Comparison of ENCODE assay signal across 10 mouse cellular contexts in the genomic region with DNA sequence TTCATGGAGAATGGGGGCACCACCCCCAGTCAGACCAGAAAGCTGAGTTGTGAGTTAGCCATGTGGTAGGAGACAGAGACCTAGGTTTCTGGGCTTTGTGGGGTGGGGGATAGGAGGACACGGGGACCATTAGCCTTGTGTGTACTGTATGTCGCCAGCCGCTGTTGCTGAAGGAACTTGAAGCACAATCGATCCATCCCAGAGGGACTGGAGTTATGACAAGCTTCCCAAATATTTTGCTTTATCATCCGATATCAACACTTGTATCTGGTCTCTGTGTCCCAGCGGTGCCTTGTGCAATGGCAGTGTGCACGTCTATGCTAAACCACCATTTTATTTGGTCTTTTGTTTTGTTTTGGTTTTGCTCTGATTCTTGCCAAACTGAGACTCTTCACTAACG. TPM values are rescaled to one million over a fixed set of nuclear protein-coding genes. Genes with fewer than 3 reads are reported as not detected.
DNase-seq lines count a peak whose midpoint lies in the region; ATAC-seq and TF ChIP-seq lines count a peak whose summit lies in the region.
"Had no signal": no experiment of that assay in that cellular context is flagged by ENCODE, and none has a peak within 500 bp of the region (broad histone marks: within the 10 kb centered on the region; RNA-seq: fewer than 3 reads in every experiment).

No protein-coding gene starts in this region.

- no peak overlapping the region for H3K27ac ChIP-seq in heart, embryonic 16.5 days (ENCODE audit: low read length)
- no peak overlapping the region for H3K27ac ChIP-seq in testis, adult 2 months (ENCODE audit: control insufficient read depth, insufficient read depth, low read depth, low read length)
- no peak overlapping the region for H3K27ac ChIP-seq in limb, embryonic 14.5 days (replicated peaks; ENCODE audit: low read depth, low read length)
- peak overlapping the region; percentile 44; the same call in 1 of the 2 replicates for H3K27ac ChIP-seq in stomach, embryonic 16.5 days (ENCODE audit: low read length)

- H3K4me1 ChIP-seq in heart, embryonic 16.5 days (ENCODE audit: control insufficient read depth, insufficient read depth, low read length) = peaks cover 10% of the 10 kb centered on the region
- peaks cover 20% of the 10 kb centered on the region for H3K4me1 ChIP-seq in testis, adult 2 months (ENCODE audit: control insufficient read depth, insufficient read depth, low read length)
- H3K4me1 ChIP-seq in limb, embryonic 14.5 days (ENCODE audit: control insufficient read depth, insufficient read depth, low read length) = peaks cover 7% of the 10 kb centered on the region
- H3K4me1 ChIP-seq in stomach, embryonic 16.5 days (ENCODE audit: control insufficient read depth, insufficient read depth, low read length) = peaks cover 15% of the 10 kb centered on the region

- H3K4me2 ChIP-seq in heart, embryonic 16.5 days (ENCODE audit: low read depth, low read length) = peak overlapping the region; percentile 99; the same call in 1 of the 2 replicates
- H3K4me2 ChIP-seq in limb, embryonic 14.5 days (replicated peaks; ENCODE audit: low read depth, low read length, severe bottlenecking) = peak overlapping the region; percentile 86; the same call in 1 of the 2 replicates
- peak overlapping the region; percentile 77 for H3K4me2 ChIP-seq in stomach, embryonic 16.5 days (ENCODE audit: low read depth, low read length)

- TF ChIP-seq POLR2A in testis, adult 2 months (IDR thresholded peaks at IDR 0.05; ENCODE audit: control insufficient read depth, low read depth, low read length) = no peak
- TF ChIP-seq POLR2A in limb, embryonic 14.5 days (IDR thresholded peaks at IDR 0.05; ENCODE audit: borderline replicate concordance, extremely low read depth, insufficient read depth, insufficient read length) = no peak

- no peaks in the 10 kb centered on the region for H3K36me3 ChIP-seq in heart, embryonic 16.5 days (ENCODE audit: control insufficient read depth, insufficient read depth)
- H3K36me3 ChIP-seq in testis, adult 2 months (ENCODE audit: control insufficient read depth, insufficient read depth, low read length) = no peaks in the 10 kb centered on the region
- H3K36me3 ChIP-seq in limb, embryonic 14.5 days (ENCODE audit: control insufficient read depth, insufficient read depth, low read length) = no peaks in the 10 kb centered on the region
- H3K36me3 ChIP-seq in stomach, embryonic 16.5 days (ENCODE audit: control insufficient read depth, insufficient read depth, low read length) = no peaks in the 10 kb centered on the region

- no peak for TF ChIP-seq CTCF in testis, adult 2 months (IDR thresholded peaks at IDR 0.05; ENCODE audit: control insufficient read depth, insufficient read depth, insufficient replicate concordance, low read depth, low read length)

- H3K4me3 ChIP-seq in heart, embryonic 16.5 days (ENCODE audit: low read length) = peak overlapping the region; percentile 75
- peak overlapping the region; percentile 76 for H3K4me3 ChIP-seq in testis, adult 2 months (ENCODE audit: control insufficient read depth, low read depth, low read length)
- peak overlapping the region; percentile 58 for H3K4me3 ChIP-seq in limb, embryonic 14.5 days (replicated peaks; ENCODE audit: low read length)
- peak overlapping the region; percentile 66 for H3K4me3 ChIP-seq in stomach, embryonic 16.5 days (replicated peaks; ENCODE audit: low read length)

- H3K9me3 ChIP-seq in heart, embryonic 16.5 days (replicated peaks; ENCODE audit: control insufficient read depth, low read length) = no peaks in the 10 kb centered on the region
- H3K9me3 ChIP-seq in limb, embryonic 14.5 days (ENCODE audit: control insufficient read depth, low read length) = no peaks in the 10 kb centered on the region
- no peaks in the 10 kb centered on the region for H3K9me3 ChIP-seq in stomach, embryonic 16.5 days (replicated peaks; ENCODE audit: control insufficient read depth, low read length)

- no peak for DNase-seq in heart, adult 9 months (ENCODE audit: low spot score in 2 of 2)
- no peak for DNase-seq in testis, postnatal 14 days (ENCODE audit: low spot score)
- DNase-seq in limb, embryonic 14.5 days (ENCODE audit: low spot score) = no peak
- DNase-seq in cerebellum, adult 9-10 months = no peak
- no peak for DNase-seq in natural killer cell, adult 2 months (ENCODE audit: low spot score in 2 of 2)
- DNase-seq: left cerebral cortex, postnatal 4 days; right cerebral cortex, postnatal 4 days had no signal

- no peak overlapping the region; the same call in 1 of the 2 replicates for H3K9ac ChIP-seq in heart, embryonic 16.5 days (ENCODE audit: low read length)
- no peak overlapping the region for H3K9ac ChIP-seq in limb, embryonic 14.5 days (ENCODE audit: low read depth, low read length, severe bottlenecking)
- peak overlapping the region; percentile 80 for H3K9ac ChIP-seq in stomach, embryonic 16.5 days (ENCODE audit: low read length)

- peaks cover 61% of the 10 kb centered on the region for H3K27me3 ChIP-seq in heart, embryonic 16.5 days (ENCODE audit: control insufficient read depth, insufficient read depth, low read length)
- H3K27me3 ChIP-seq in testis, adult 2 months (ENCODE audit: control insufficient read depth, insufficient read depth, low read length) = no peaks in the 10 kb centered on the region
- peaks cover 49% of the 10 kb centered on the region for H3K27me3 ChIP-seq in limb, embryonic 14.5 days (ENCODE audit: control insufficient read depth, insufficient read depth, low read length)
- peaks cover 26% of the 10 kb centered on the region for H3K27me3 ChIP-seq in stomach, embryonic 16.5 days (ENCODE audit: control insufficient read depth, insufficient read depth, low read length)

- WGBS in heart, embryonic 16.5 days = 34% methylated on average over 8 of the region's 8 CpGs
- 27% methylated on average over 8 of the region's 8 CpGs for WGBS in limb, embryonic 14.5 days
- WGBS in stomach, embryonic 16.5 days = 32% methylated on average over 8 of the region's 8 CpGs

- ATAC-seq in heart, embryonic 16.5 days (replicated peaks; ENCODE audit: extremely low read depth, insufficient read depth, low FRiP score) = no peak
- no peak for ATAC-seq in limb, embryonic 14.5 days (ENCODE audit: low FRiP score, low read depth)
- ATAC-seq in stomach, embryonic 16.5 days (ENCODE audit: insufficient read depth, low FRiP score) = no peak

RNA-seq across cellular contexts. Expression of gene Cebpa, which starts 2.1 kb away (rescaled TPM):
- polyA plus RNA-seq in heart, embryonic 16.5 days (2015; fragmentation: Nextera tagmentation; extraction: Ambion mirVana) = 1.0 and 1.5 TPM in 2 replicates
- polyA plus RNA-seq in testis, adult 2 months (2012; rRNA removed) = 1.7 and 2.6 TPM in 2 replicates
- polyA plus RNA-seq in limb, embryonic 14.5 days (2012; rRNA removed) = 23.6 and 25.4 TPM in 2 replicates
- 13.0 and 14.6 TPM in 2 replicates for polyA plus RNA-seq in limb, embryonic 14.5 days (2014; fragmentation: Nextera tagmentation; extraction: Ambion mirVana)
- 2.6 and 2.8 TPM in 2 replicates for polyA plus RNA-seq in stomach, embryonic 16.5 days (2015; fragmentation: Nextera tagmentation; extraction: Ambion mirVana)
